Mouse (Mus musculus): ENCODE results near the gene Gm3500. TPM values are rescaled to one million over a fixed set of nuclear protein-coding genes. Genes with fewer than 3 reads are reported as not detected.

The Gm3500 gene
- not detected in 2 replicates for total RNA-seq (2023)

GRCm38 (mm10) chr14:5388949-5389348 is at the start of gene Gm3500:
Gm3500 (minus strand) TSS chr14:5389049.

DNA sequence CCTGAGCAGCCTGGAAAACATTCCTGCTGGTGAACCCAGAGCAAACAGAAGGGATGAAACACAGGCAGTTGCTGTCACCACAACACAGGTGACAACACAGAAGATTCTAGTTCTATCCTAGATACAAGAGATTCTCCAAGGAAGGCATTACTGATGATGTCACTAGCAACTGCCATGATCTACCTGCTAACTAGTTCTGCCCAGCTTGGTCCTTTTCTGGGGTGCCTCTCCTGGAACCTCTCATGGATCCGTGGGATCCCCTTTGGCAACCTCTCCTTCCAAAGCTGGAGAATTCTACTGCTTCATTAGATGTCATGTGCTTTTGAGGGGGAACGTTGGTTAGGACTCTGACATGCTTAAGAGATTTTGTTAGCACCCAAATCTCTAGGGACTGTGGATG is 54.0 kb downstream of the Gm3500 start, which contains the start of gene Gm3542:
TSS of gene Gm3542 (minus strand) at position 101 of the 400 bp plus-strand sequence.

Other genes starting within 250 kb of the Gm3500 start
- not detected in 2 replicates for gene Gm3317, start 224.5 kb downstream of the Gm3500 start, total RNA-seq (2023)
- gene Gm8271, start 203.3 kb downstream of the Gm3500 start, total RNA-seq (2023): not detected in 2 replicates
- gene Gm3526, start 128.5 kb downstream of the Gm3500 start, total RNA-seq (2023): not detected in 2 replicates
- gene Gm3542, start 54.1 kb downstream of the Gm3500 start, total RNA-seq (2023): not detected in 2 replicates
- gene Gm3194, start 66.4 kb upstream of the Gm3500 start, total RNA-seq (2023): not detected in 2 replicates
- gene Gm8246, start 88.8 kb upstream of the Gm3500 start, total RNA-seq (2023): not detected in 2 replicates
- not detected in 2 replicates for gene Gm3187, start 95.2 kb upstream of the Gm3500 start, total RNA-seq (2023)
- not detected in 2 replicates for gene Gm3488, start 112.6 kb upstream of the Gm3500 start, total RNA-seq (2023)
- not detected in 2 replicates for gene Gm3532, start 149.4 kb upstream of the Gm3500 start, total RNA-seq (2023)
- not detected in 2 replicates for gene Gm8265, start 244.0 kb upstream of the Gm3500 start, total RNA-seq (2023)

All from neutrophil, adult 65 days (primary cell).